Mouse (Mus musculus) cerebellum, postnatal 36 days (tissue): Measurements from ENCODE around the gene Arhgef10l.

Source experiments
- DNase-seq, 2 experiments: peaks; one replicate each; pipeline ENCODE4 v3.0.0; 2021 to 2022; ENCODE audit warnings: mixed read lengths in 2 of 2

Arhgef10l gene

GRCm38 (mm10) chr4:140656529-140656928 lies 9.3 kb downstream of the Arhgef10l start:
- DNase-seq, result no peak

DNA sequence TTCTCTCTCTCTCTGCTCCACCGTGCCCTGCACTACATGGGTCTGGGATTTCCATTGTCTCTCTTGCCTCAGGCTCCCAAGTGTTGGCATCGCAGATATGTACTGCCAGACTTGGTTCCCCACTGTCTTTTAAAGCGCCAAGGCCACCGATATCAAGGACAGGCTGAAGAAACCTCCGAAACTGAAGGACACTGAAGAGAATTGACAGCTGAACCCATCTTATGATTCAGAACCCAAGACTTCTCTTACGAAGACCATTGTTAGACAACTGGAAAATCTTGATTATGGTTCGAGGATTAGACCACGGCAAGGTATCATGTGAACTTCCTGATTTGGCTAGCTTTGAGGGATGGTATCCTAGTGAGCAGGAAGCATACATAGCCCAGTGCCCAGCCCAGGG lies 11.0 kb downstream of the Arhgef10l start:
- no peak for DNase-seq

GRCm38 (mm10) chr4:140653835-140654583 lies 11.8 kb downstream of the Arhgef10l start:
- DNase-seq, result no peak

DNA sequence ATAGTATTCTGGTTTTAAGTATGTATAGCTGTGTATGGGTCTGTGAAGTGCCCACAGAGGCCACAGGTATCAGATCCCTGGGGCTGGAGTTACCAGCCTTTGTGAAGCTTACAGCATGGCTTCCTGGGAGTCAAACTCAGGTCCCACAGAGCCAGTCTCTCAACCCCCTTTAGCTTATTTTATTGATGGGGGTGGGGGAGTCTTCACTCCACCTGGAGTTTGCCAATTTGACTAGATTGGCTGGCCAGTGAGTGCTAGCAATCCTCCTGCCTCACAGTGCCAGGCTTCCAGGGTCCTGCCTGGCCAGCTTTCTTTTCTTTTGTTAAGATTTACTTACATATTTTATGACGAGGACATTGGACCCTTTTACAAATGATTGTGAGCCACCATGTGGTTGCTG lies 16.1 kb downstream of the Arhgef10l start:
- no peak for DNase-seq

- no peak for DNase-seq
Observed at GRCm38 (mm10) chr4:140649207-140649591, 16.6 kb downstream of the Arhgef10l start.

DNA sequence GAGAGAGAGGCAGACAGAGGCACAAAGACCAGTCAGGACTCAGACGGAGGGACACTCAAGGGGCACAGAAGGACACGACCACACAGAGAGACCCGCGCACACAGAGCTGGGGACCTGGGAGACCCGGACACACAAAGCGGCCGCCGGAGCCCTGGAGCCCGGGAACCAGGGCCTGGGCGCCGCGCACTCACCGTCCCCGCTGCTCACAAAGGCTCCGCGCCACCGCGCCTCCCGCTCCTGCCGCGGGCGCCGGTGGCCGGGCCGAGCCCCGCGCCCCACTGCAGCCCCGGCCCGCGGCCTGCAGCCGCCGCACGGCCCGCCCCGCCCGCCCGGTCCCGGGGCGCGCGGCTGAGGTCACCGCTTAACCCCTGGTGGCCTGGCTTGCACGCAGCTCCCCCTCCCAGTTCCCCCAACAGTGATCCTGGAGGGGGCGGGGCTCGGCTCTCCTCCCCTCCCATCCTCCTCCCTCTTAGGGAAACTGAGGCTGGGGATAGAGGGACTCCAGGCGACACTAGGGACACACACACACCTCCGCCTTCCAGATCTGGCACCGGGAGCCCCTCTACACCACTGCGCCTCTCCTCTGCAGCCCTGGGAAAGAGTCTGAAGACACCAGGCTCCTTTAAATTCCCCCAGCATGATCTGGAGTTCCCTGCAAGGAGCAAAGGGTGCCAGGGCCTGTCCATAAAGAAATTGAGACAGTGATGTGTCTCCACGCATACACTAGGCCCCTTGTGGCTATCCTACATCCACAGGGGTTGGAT lies 17.2 kb downstream of the Arhgef10l start:
- peak; percentile 64 to 71 for DNase-seq

DNA sequence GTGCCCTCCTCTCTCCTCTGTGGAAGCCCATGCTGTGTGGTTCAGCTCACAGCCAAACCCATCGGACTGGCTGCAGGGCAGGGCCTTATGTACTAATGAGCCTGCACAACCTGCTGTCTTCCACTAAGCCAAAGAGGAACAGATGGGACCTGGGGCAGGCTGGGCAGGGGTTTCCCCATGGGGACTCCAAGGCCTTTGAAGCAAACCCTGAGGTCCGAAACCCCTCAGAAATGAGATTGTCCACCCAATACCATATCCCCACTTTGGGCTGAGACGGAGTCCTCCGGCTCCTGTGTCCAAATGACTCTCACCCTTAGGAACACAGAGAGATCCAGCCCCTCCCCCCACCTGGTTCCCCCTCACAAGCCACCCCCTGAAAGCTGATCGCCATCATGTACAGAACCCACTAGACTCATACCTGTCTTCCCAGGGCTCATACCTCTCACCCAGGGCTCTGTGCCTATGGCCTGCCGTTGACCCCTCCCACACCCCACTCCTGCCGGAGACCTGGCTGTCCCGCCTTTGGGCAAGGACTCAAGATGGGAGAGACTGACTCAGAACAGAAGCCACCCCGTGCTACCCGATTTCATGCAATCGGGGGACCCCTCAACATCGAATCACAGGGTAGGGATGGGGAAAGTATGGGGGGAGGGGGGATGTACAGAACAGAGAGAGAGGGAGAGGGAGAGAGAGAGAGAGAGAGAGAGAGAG lies 17.9 kb downstream of the Arhgef10l start:
- DNase-seq, result peak; percentile 83 to 84

GRCm38 (mm10) chr4:140645638-140646037 lies 20.2 kb downstream of the Arhgef10l start:
- no peak for DNase-seq

GRCm38 (mm10) chr4:140644701-140645100 lies 21.1 kb downstream of the Arhgef10l start:
- DNase-seq, result no peak

- DNase-seq, result peak; percentile 63 to 72
Observed at GRCm38 (mm10) chr4:140644276-140644675, 21.5 kb downstream of the Arhgef10l start.

DNA sequence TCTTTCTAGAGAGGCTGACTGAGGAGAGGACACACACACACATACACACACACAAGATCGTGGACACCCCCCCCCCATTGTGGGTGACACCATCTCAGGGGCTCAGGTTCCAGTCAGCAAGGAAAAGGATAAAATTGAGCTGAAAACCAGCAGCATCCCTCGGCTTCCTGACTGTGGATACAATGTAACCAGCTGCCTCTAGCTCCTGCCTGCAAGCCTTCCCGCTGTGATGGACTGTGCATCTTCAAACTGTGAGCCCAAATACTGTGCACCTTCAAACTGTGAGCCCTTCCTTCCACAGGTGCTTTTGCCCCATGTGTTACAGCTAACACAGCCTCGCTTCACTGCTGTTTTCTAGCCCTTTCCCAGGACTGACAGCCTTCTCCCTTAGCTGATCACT lies 23.4 kb downstream of the Arhgef10l start:
- no peak for DNase-seq

GRCm38 (mm10) chr4:140641414-140641918 lies 24.3 kb downstream of the Arhgef10l start:
- DNase-seq, result peak; percentile 68 to 80

DNA sequence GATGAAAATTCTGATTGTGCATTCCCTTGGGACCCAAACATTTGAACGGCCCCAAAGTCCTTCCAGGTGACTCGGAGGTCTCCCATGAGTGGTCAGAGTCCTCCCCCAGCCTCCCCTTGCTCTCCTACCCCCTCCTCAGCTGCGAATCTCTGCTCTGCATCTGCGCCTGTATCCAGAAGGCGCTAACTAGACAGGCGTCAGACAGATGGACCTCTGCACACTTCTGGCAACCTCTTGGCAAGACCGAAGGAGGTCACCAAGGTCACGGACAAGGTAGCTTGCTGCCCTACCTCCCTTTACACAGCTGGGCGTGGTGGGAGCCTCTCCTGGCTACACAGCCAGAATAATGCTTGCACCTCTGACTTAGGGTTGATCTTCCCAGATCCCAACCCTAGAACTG lies 25.1 kb downstream of the Arhgef10l start:
- DNase-seq, result no peak

DNA sequence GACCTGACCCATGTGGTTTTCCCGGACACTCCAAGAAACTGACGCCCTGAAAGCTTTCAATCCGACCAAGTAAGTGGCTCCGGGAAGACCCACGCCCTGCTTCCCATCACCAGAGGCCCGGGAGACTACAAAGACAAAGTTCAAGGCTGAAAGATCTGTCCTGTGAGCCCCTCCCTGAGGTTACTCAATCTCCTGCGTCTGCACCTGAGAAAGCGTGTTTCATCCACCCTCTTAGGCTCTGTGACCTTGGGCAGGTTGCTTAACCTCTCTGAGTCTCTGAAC lies 25.6 kb downstream of the Arhgef10l start:
- no peak for DNase-seq

DNA sequence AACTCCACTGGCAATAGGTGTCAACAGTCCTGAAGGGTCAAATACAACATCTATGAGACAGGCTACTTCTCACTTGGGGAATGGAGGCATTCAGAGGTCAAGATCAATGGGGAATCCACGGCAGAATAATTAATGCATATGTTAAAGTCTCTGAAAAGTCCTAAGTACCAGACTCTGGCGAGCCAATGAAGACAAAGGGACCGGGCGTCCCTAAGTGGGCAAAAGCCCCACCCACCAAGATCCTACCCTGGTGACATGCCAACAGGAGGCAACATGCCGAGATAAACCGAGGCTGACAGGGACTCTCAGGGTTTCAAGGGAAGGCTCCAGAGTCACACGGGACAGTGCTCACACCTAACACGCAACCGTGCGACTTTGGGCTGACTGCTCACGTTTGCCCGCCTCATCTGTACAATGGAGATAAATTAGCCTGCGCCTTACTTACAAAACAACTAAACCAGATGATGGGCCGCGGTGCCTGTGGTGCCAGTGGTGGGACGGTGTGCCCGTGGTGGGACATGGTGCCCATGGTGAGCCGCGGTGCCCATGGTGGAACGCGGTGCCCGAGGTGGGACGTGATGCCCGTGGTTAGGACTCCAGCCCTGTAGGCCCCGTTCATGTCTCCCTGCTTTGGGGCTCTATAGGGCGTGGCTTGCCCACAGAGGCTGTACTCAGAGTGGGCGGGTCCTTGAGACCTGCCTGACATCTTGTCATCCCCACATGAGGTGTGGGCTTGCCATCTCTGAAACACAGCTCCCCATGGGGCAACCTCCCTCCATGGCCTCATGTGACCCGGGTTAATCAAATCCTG lies 26.2 kb downstream of the Arhgef10l start:
- no peak for DNase-seq

DNA sequence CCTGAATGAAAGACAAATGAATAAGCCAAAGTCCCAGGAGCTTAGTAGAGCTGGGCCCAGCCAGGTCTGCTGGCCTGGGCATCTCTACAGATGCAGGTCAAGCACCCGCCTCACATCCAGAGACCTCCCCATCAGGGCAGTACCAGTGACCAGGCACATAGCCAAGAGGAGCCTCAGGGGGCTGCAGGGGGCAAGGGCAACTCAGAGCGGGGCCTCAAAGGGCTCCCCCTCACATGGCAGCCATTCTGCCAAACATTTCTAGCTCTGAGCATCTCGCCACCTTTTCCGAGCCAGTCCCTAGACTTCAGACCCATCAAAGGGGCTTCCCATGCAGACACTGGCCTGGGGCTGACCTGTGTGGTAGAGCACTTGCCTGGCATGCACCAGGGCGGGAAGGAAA lies 27.2 kb downstream of the Arhgef10l start:
- DNase-seq, result no peak

DNA sequence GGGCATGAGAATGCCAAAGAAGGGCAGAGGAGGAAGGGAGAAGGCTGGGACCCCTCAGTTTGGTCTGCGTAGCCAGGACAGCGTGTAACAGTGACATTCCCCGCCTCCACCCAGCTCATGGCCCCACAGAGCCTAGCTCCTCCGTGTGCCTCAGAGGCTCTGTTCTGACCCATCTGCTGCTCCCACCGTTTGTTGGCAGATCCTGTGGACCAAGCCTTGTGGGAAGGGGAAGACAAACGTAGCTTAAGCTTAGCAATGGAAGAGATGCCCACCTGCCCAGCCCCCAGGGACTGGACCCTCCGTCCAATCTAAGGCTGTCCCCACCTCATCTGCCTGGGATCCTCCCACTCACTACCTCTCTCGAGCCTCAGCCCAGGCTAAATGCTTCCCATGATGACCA lies 28.5 kb downstream of the Arhgef10l start:
- DNase-seq, result peak in 1 of 2 experiments; percentile 56

GRCm38 (mm10) chr4:140636312-140636996 lies 29.4 kb downstream of the Arhgef10l start:
- no peak for DNase-seq

- DNase-seq, result peak; percentile 47 to 53
Observed at GRCm38 (mm10) chr4:140634861-140635388, 30.9 kb downstream of the Arhgef10l start.

DNA sequence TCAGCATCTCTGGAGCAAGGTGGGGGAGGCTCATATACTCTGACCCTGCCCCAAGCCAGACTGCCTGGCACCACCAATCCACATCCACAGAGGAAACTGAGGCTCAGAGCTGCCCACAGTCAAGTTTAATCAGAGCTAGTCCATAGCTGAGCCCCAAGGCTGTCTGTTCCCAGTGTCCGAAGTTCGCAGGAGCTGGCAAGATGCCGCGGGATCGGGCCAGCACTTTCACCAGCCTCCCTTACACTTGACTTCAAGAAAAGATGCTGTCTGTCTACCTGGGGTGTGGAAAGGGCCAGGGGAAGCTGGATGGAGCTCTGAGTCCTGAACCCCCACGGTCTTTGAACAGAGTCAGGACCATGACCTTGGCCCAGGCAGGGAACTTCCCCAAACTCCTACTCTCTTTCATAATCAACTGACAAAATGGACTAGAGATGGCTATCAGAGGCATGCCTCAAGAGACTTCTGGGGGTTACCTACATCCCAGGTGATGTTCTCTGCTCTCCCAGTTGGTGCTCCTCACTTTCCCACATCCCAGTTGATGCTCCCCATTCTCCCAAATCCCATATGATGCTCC lies 34.4 kb downstream of the Arhgef10l start:
- no peak for DNase-seq

GRCm38 (mm10) chr4:140630651-140631241 lies 35.1 kb downstream of the Arhgef10l start:
- no peak for DNase-seq
